Mouse (Mus musculus): ENCODE results near the gene Pgd.

Gene Pgd

DNA sequence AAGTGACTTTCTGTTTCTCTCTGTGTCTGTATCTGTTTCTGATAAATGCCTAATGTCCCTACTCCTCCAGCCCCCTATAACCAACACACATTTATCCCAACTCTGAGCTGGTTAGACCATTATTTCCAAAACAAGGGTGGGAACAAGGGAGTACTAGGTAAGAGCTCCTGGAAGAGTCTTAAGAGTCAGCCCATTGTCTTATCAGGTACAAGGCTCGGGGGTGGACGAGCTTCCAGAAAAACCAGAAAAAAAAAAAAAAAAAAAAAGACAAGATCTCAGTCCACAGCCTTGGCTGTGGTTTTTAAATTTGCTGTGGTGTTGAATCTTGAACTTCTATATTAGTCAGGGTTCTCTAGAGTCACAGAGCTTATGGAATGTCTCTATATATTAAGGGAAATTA, 1.4 kb upstream of the Pgd start:
- no peak for DNase-seq (ENCODE audit: low spot score)

DNA sequence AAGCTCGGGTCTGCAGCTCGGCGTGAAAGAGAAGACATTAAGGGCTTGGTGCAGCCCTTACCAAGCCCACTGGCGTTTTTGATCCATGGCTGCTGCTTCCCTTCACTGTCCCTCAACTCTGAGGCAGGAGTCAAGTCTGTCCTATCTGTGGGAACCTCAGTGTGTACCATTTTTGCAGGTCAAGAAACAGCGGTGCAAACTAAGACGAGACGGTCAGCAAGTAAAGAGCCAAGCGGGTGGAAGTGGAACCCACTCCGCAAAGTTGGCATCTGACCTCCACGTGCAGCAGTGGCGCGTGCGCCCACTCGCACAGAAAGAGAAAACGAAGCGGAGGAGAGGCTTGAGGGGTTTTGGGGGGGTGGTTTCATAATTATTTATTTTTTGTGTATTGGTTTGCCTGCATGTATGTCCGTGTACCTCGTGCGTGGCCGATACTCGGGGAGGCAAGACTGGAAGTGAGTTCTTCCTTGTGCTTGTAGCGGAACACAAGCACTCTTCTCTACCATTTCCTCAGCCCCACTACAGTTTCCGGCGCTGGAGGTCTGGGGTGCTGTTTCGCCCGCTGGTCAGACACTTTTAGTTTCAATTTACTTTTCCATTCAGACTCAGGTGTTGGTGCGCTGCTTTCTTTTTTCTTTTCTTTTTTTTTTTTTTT, 513 bp upstream of the Pgd start:
- DNase-seq (ENCODE audit: low spot score) = peak; percentile 49

DNA sequence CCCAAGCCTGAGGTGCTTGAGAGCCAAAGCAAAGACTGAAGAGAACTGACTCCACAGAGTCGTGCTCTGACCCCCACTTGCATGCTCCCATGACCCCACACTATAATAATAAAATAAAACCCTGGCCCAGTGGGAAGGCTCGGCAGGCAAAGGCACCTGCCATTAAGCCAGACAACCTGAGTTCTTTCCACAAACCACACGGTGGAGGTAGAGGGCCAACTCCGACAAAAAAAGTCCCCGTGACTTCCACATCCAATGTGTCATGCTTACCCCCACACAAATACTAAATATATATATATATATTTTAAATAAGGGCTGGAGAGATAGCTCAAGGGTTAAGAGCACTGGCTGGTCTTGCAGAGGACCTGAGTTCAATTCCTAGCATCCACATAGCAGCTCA, 2.4 kb downstream of the Pgd start:
- no peak for DNase-seq (ENCODE audit: low spot score)

DNA sequence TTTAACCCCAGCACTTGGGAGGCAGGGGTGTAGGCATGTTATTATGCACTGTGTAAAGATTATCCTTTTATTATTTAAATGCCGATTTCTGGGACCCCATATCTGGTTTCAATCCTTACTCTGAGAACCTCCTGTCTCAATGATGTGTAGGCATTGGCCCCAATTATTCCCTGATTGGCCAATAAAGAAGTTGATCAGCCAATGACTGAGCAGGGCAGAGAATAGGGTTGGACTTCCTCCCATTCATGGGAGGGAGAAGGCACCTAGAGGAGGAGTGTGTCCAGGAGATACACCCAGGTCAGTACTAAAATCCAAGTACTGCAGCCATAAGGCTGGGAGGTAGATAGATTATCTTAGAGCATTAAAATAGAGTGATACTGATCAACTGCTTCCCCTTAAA, 3.4 kb downstream of the Pgd start:
- no peak for DNase-seq (ENCODE audit: low spot score)

DNA sequence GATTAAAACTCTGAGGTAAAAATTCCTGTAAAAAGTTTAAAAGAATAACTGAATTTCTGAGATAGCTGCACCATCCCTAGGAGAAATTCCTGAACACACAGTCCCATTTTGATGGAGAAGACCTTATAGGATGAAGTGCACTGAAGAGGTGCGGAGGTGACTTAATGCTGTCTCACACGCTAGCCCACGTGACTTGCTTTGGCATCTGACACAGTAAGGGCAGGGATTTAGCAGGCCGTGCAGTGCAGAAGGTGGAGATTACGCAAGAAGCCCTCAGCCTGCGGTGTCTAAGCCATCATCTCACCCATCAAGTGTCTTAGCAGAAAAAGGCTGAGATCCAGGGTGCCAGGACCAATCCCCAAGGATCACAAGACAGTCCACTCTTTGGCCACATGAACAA, 5.4 kb downstream of the Pgd start:
- DNase-seq (ENCODE audit: low spot score) = no peak

DNA sequence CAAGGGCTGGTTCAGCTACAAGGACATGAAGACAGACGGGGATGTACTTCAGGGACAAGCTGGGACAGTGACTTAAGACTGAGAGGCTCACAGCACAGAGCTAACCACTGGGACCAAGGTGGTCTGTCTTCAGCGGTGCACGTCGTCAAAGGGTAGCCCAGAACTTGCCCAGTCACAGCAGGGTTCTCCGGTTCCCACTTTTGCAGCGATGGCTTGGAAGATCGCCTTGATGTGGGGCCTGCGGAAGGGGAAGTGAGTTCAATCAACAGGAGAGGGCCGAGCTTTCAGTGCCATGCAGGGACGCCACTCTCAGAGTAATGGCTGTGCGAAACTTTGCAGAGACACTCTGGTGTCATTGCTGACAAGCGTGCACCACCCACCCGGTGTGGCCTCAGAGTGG, 6.7 kb downstream of the Pgd start:
- DNase-seq (ENCODE audit: low spot score) = no peak

DNA sequence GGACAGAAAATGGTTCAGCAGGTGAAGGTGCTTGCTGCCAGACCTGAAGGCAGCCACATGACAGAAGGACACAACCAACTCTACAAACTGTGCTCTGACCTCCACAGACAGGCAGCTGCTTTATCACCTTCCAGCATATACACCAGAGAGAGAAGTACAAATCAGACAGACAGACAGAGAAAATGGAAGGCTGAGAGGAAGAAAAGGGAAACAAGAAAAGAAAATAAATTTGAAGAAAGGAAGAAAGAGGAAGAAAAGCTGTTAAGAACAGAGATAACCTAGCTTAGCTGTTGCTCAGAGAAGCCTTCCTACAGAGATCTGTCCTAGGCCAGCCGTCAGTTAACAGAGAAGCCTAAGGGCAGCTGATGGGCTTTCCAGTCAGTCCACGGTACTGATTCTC, 7.4 kb downstream of the Pgd start:
- DNase-seq (ENCODE audit: low spot score) = no peak

DNA sequence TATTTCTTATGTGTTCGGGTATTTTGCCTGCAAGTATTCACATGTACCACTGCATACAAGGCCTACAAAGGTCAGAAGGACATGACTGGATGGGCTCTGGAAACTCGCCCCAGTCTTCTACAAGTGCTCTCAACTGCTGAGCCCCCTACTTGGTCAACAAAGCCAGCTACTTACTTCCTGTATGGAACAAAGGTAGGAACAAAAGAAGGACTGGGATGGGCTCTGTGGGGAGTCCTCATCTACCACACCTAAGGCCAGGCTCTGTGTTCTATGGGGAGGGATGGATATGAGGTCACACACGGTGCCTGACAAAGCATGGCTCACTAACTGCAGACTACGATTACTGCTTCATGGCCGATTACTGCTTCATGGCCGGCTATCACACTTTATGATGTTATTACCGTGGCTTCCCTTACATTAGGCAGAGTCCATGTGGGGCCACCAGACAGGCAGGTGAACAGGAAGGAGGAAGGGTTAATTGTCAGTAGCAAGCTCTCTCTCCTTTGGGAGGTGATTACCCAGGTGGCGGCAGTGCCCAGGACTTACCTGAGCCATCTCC, 9.1 kb downstream of the Pgd start:
- no peak for DNase-seq (ENCODE audit: low spot score)

DNA sequence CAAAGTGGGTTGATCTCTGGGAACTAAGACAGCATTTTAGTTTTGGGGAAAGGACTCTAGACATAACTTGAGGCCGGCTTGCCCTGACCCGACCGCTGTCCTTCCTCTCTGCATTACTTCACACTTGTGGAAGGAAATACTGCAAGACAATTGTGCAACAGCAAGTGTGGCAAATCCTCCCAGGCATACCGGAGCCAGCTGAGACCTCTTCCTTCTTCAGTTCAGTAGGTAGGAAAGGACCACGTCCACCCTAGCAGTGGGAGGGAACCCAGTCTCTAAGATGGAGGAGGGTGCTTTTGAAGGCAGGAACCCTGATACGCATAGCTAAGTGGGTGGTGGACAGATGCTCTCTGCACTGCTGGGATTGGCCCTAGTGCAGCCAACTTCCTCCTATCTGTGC, 10.9 kb downstream of the Pgd start:
- DNase-seq (ENCODE audit: low spot score) = no peak

DNA sequence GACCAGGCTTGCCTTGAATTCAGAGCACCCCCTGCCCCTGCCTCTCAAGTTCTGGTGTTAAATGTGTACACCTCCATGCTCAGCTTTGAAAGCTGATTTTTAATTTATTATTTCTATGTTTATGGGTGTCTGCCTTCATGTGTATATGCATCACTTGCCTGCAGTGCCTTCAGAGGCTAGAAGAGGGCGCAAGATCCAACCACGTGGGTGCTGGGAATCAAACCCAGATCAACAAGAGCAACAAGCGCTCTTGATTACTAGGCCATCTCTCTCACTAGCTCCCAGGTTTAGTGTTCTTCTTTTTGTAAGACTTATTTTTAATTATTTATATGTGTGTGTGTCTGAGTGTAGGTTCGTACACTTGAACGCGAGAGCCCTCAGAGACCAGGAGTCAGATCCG, 11.7 kb downstream of the Pgd start:
- no peak for DNase-seq (ENCODE audit: low spot score)

DNA sequence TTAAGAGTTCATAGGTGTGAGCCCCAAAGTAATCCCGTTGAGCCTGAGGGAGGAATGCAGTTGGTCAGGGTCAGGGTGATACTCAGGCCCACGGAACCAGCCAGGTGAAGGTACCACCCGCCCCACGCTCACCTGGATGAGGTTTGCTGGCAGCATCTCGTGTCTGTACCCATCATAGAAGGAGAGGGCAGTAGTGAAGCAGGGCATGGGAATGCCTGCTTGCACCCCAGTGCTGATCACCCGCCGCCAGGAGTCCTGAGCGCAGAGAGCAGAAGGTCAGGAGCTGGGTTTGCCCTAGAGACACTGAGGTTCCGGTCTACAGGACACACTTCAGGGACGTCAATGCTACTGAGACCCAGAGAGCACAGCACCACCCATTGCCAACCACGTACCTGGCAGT, 15.8 kb downstream of the Pgd start:
- DNase-seq (ENCODE audit: low spot score) = no peak

DNA sequence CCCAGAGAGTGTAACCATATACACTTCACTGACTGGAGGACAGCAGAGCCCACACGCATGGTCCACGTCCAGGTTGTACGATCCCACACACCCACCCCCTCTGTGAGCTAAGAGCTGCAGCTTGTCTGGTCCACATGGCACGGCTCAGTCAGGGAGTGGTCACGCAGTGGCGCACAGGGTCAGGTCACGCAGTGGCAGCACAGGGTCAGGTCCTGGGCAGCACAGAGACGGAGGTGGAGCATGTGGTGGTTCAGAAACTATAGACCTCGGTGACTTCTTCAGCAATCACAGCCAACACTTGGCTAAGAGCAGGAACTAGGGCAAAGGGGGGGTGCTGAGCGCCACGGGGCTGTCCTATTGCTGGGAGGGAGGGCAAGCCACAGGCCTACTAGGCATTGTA, 16.3 kb downstream of the Pgd start:
- no peak for DNase-seq (ENCODE audit: low spot score)

DNA sequence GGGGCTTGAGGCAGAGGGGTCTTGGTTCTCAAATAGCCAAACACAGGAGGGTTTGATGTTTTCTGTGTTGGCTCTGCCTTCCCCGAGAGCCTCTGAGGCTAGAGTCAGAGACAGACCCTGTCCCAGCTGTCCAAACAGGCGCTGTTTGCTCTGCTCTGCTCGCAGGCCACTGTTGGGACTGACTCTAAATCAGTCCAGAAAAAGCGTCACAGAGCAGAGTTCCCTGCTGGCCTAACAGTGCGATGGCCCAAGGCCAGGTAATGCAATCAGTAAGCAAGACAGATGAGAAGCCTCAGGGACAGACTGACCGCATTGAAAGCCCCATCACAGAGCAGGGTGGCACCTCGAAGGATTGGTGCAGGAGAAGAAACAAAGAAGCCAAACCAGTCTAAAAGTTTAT, 17.0 kb downstream of the Pgd start:
- no peak for DNase-seq (ENCODE audit: low spot score)

DNA sequence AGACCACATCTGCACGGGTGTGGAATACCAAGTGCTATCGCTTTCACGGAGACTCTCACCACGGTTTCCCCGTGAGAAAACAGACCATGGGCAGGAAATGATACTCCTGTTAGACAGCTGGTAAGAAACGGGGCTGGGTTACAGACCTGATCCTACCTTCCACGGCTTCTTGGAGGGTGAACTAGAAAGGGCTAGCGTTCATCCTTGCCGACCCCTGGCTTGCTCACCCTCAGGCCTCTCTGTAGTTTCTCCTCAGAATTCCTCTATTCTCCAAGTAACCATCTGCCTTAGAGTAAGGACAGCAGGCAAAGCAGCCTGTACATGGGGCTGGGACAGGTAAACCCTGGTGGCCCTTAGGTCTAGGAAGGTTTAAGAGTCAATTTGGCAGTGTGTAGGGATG, 17.4 kb downstream of the Pgd start:
- no peak for DNase-seq (ENCODE audit: low spot score)

DNA sequence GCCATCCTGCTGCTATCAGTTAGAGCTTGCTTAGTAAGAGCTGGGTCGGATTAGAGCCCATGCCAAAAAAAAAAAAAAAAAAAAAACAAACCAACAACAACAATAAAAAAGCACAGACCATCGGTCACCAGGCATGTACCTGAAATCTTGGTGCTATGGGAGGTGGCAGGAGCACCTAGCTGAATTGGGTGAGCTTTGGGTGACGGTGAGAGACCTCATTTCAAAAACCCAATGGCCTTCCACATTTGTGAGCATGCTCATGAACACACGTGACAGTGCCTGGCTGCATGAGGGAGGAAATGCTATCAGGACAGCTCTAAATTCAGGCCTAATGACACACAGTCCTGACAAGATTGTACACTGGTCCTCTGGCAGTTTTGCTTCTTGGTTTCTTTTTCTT, 18.5 kb downstream of the Pgd start:
- DNase-seq (ENCODE audit: low spot score) = no peak

DNA sequence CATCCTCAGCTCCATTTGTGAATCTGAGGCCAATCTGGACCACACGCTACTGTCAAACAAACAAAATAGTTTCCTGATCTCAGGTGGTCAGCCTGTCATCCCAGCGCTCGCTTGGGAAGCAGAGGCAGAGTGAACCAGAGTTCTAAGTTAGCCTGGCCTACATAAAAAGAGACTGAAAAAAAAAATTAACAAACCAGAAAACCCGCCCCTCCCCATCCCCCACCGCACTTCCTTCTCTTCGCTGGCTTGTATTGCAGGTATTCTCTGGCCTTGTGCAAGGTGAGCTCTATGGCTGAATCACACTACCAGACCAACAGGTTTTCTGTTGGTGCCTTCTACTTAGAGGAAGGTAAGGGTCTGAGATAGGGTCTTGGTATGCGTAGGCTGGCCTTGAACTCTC, 19.0 kb downstream of the Pgd start:
- no peak for DNase-seq (ENCODE audit: low spot score)

DNA sequence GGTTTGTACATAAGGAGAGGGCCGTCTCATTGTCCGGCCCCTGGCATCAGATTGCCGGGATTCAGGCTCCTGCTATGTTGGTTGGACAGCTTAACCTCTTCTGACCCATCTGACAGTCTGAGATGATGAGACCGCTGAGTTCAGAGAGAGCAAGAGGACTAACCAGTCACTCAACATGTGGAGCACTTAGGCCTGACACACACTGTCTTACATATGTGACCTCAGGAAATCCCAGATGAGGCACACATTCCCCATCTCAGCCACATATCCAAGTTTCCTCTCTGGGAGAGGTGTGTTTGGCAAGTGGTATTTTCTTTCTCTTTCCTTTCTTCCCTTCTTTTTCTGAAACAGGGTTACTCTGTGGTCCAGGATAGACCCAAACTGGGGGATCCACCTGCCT, 21.4 kb downstream of the Pgd start:
- no peak for DNase-seq (ENCODE audit: low spot score)

DNA sequence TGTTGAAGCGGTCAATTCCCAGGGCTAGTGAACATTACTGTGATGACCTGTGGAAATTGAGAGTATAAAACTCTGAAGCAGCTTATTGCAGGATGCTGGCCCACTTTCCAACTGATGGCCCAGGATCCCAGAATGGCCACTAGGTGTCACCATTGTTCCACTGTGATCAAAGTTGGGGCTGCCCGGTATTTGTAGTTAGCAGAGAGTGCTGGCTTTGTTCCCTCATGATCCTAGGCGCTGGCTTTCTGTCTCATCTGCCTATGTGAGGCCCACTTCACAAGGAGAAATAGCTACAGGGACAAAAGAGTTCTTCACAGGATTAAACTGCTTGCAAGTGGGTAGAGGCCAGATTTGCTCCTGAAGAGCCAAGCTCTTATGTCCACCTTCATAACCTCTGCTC, 22.1 kb downstream of the Pgd start:
- peak; percentile 72 for DNase-seq (ENCODE audit: low spot score)

DNA sequence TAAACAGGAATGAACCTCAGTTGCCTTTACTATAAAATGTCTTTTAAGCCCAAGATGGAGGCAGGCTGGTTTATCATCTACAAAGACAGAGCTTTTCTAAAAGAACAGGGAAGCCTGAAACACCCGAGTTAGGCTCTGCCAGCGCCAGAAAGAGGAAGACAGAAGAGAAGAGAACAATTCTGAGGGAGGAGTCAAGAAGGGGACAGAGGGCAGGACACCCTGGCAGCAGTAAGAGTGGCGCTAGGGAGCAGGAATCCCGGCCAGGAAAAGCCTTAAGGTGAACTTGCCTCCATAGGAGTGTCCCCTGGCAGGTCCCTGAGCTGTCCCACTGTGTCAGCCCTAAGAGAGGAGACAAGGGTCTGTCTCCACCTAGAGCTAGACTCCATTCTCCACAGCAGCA, 23.0 kb downstream of the Pgd start:
- no peak for DNase-seq (ENCODE audit: low spot score)

DNA sequence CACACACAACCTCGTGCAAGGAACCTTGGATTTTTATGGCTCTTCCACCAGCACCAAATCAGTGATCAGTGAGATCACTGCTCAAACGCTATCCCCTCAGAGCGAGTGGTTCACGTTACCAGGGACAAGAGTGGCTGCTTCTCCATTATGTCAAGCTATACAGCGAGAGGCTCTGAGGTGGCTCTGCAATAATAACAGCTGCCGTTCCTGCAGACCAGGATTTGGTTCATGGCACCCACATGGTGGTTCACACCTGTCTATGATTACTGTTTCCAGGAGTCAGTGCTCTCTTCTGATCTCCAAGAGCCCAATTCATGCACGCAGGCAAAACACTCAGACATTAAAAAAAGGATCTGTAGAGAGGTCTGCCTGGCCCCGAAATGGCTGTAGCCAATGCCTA, 28.1 kb downstream of the Pgd start:
- DNase-seq (ENCODE audit: low spot score) = no peak

DNA sequence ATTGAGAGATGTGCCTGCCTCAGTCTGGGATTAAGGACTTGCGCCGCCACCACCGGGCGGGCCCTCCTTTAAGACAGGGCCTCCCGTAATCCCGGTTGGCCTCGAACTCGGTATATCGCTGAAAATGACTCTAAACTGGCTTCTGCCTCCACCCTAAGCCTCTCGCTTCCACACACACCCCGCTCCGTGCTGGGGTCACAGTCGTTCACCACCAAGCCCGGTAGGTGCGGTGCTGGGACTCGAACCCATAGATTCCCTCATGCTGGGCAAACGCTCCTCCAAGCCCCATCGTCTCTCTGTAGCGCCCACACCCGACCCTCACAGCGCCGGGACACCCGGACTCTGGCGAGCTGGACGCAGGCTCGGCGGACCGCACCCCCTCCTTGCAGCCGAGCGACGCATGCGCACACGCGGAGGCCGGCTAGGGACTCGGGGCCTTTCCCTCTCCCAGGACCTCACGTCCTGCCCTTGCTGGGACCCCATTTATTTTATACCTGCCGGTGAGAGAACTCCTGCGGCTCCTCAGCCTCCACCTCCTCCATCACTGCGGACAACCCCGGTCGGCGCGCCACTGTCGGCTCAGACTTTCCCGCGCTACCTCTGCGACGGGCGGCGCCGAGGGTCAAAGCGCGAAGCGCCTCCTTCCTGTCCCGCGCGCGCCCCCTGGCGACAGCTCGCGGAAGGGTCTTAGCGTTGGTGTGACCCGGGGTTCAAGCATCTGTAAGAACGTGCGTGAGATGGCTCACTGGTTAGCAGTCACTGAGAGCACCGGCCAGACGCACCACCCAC, 29.4 kb downstream of the Pgd start, which contains the start of gene Cenps:
Gene Cenps (minus strand): TSS at position 648 of the 789 bp plus-strand sequence.
- peak; percentile 91 for DNase-seq (ENCODE audit: low spot score)

DNA sequence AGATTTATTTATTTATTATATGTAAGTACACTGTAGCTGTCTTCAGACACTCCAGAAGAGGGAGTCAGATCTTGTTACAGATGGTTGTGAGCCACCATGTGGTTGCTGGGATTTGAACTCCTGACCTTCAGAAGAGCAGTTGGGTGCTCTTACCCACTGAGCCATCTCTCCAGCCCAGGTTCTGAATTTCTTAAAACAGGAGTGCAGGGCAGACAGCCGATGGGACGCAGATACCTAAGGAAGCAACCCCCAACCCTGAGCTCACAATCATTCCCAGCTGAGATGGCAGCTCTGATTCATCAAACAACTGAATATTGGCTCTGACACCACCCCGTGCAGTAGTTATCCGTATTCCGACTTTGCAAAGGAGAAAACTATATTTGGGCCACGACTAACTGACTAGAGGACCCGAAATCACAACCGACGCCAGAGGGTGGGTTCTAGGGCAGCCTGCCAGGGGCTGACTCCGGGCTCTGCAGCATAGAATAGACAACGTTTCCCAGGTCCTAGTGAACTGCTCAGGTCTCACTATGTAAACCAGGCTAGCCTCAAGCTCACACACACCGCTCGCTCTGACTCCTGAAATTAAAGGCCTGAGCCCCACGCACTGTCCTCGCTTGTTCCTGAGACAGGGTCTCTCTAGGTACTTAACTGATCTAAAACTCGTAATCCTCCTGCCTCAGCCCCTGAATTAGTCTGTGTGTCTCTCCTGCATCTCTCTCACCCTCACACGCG, 30.3 kb downstream of the Pgd start:
- no peak for DNase-seq (ENCODE audit: low spot score)

DNA sequence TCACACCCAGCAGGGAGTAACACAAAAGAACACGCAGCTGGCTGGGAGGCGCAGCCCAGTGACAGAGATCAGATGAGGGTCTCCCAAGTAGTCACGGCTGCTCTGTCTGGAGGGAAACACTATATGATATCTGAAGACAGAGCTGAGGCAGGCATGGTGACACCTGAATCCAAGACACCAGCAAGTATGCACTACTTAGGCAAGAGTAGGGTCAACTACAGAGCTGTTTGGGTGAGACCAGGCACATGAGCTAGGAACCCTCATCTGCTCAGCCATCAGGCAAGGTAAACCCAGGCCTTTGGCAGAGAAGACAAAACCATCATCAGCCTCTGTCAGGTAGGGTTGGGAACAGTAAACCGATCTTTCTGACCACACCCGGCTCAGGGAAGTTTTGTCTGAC, 33.2 kb downstream of the Pgd start:
- no peak for DNase-seq (ENCODE audit: low spot score)

Measured in testis, postnatal 14 days (tissue).